Mouse (Mus musculus) forebrain, embryonic 12.5 days (tissue): ENCODE measurements at regions not wholly inside any gene's neighbourhood (a gene's known extent, or its start where the extent isn't known, plus 50 kb on each side); places are given as distances from the start of the nearest gene placed in this dataset.
"Not testable (repeated sequence)": the region's sequence is repeated elsewhere in the genome, so short reads cannot be mapped to it uniquely, and the experiment has no call there.

ENCODE experiments used
- ATAC-seq: fragments of 200-750 bp; cut with Nextera tagmentation; 2 replicates; pipeline ENCODE4 v1.8.0; 2017; ENCODE audit warnings: moderate TSS enrichment; ENCODE audit not compliant: low FRiP score
- H3K27ac ChIP-seq: fragments of 300-500 bp; sonication (generic); 2 replicates; pipeline ENCODE4 v1.5.1; 2016; ENCODE audit warnings: mild to moderate bottlenecking
- H3K27me3 ChIP-seq: fragments of 300-500 bp; sonication (generic); 2 replicates; pipeline ENCODE4 v1.6.1; 2016; ENCODE audit warnings: mild to moderate bottlenecking
- H3K36me3 ChIP-seq: fragments of 300-500 bp; sonication (generic); replicated peaks from 2 replicates; pipeline ENCODE4 v1.6.1; 2016; ENCODE audit warnings: mild to moderate bottlenecking
- H3K4me1 ChIP-seq: fragments of 300-500 bp; sonication (generic); 2 replicates; pipeline ENCODE4 v1.6.1; 2016
- H3K4me2 ChIP-seq: fragments of 300-500 bp; sonication (generic); 2 replicates; pipeline ENCODE4 v1.6.1; 2016; ENCODE audit warnings: mild to moderate bottlenecking, moderate library complexity
- H3K4me3 ChIP-seq: fragments of 300-500 bp; sonication (generic); replicated peaks from 2 replicates; pipeline ENCODE4 v1.5.1; 2016; ENCODE audit warnings: mild to moderate bottlenecking
- H3K9ac ChIP-seq: fragments of 300-500 bp; sonication (generic); 2 replicates; pipeline ENCODE4 v1.6.1; 2016; ENCODE audit warnings: mild to moderate bottlenecking
- H3K9me3 ChIP-seq: fragments of 300-500 bp; sonication (generic); 2 replicates; pipeline ENCODE4 v1.6.1; 2016
- WGBS: fragments of 180-500 bp; shearing (Covaris S2); methylation state at CpG from one replicate; pipeline ENCODE4 v1.1.7; 2016; 5-methylcytosine and 5-hydroxymethylcytosine counted together

- H3K4me3 ChIP-seq = no peak overlapping the region
- H3K4me1 ChIP-seq = no peaks in the 10 kb centered on the region
- H3K9ac ChIP-seq = no peak overlapping the region
- no peak for ATAC-seq
- no peaks in the 10 kb centered on the region for H3K9me3 ChIP-seq
- WGBS = 92% methylated on average over 2 of the region's 2 CpGs
- no peaks in the 10 kb centered on the region for H3K27me3 ChIP-seq
- H3K27ac ChIP-seq = no peak overlapping the region
- no peak overlapping the region for H3K4me2 ChIP-seq
- no peaks in the 10 kb centered on the region for H3K36me3 ChIP-seq
Observed at GRCm38 (mm10) chr13:35601560-35602135, 58.0 kb upstream of the Cdyl start.

- Histone ChIP-seq H3K27ac (no peak overlapping the region), H3K4me1 (no peaks in the 10 kb centered on the region), H3K9me3 (no peaks in the 10 kb centered on the region), H3K4me2 (no peak overlapping the region), H3K9ac (no peak overlapping the region), H3K27me3 (no peaks in the 10 kb centered on the region), H3K36me3 (no peaks in the 10 kb centered on the region), H3K4me3 (no peak overlapping the region)
- no peak for ATAC-seq
- 91% methylated on average over 5 of the region's 5 CpGs for WGBS
Observed at GRCm38 (mm10) chr13:35603080-35603479, 56.6 kb upstream of the Cdyl start.

- no peaks in the 10 kb centered on the region for H3K4me1 ChIP-seq
- H3K27me3 ChIP-seq = no peaks in the 10 kb centered on the region
- ATAC-seq = no peak
- no peak overlapping the region for H3K4me3 ChIP-seq
- no peaks in the 10 kb centered on the region for H3K36me3 ChIP-seq
- 83% methylated on average over 1 of the region's 1 CpGs for WGBS
- H3K27ac ChIP-seq = no peak overlapping the region
- H3K4me2 ChIP-seq = no peak overlapping the region
- H3K9ac ChIP-seq = no peak overlapping the region
- H3K9me3 ChIP-seq = no peaks in the 10 kb centered on the region
Observed at GRCm38 (mm10) chr13:35604061-35604460, 55.6 kb upstream of the Cdyl start.

- 94% methylated on average over 3 of the region's 3 CpGs for WGBS
- no peaks in the 10 kb centered on the region for H3K36me3 ChIP-seq
- H3K27ac ChIP-seq = no peak overlapping the region
- no peak overlapping the region for H3K9ac ChIP-seq
- H3K27me3 ChIP-seq = no peaks in the 10 kb centered on the region
- ATAC-seq = no peak
- H3K9me3 ChIP-seq = no peaks in the 10 kb centered on the region
- no peak overlapping the region for H3K4me2 ChIP-seq
- H3K4me1 ChIP-seq = no peaks in the 10 kb centered on the region
- no peak overlapping the region for H3K4me3 ChIP-seq
Observed at GRCm38 (mm10) chr13:35604765-35605164, 54.9 kb upstream of the Cdyl start.

GRCm38 (mm10) chr13:35606857-35607561 lies 52.6 kb upstream of the Cdyl start:
- not testable (repeated sequence) for H3K4me1 ChIP-seq, H3K9me3 ChIP-seq, H3K36me3 ChIP-seq, H3K9ac ChIP-seq, ATAC-seq, H3K4me3 ChIP-seq, H3K27ac ChIP-seq, H3K4me2 ChIP-seq, H3K27me3 ChIP-seq
- 90% methylated on average over 5 of the region's 5 CpGs for WGBS

- no peak for ATAC-seq
Observed at GRCm38 (mm10) chr13:35607710-35608109, 51.9 kb upstream of the Cdyl start.

More at GRCm38 (mm10) chr13:35607710-35608109, 51.9 kb upstream of the Cdyl start:
- Histone ChIP-seq H3K4me3 (no peak overlapping the region), H3K27ac (no peak overlapping the region), H3K27me3 (no peaks in the 10 kb centered on the region), H3K4me2 (no peak overlapping the region), H3K9ac (no peak overlapping the region), H3K9me3 (no peaks in the 10 kb centered on the region), H3K36me3 (no peaks in the 10 kb centered on the region), H3K4me1 (no peaks in the 10 kb centered on the region)
- 91% methylated on average over 2 of the region's 2 CpGs for WGBS
